Mouse (Mus musculus) adrenal gland, adult 18-20 months (tissue): Measurements from ENCODE around the gene Mrps2. TPM values are rescaled to one million over a fixed set of nuclear protein-coding genes. Genes with fewer than 3 reads are reported as not detected.
"Not testable (repeated sequence)": the region's sequence is repeated elsewhere in the genome, so short reads cannot be mapped to it uniquely, and the experiment has no call there.

Experiments
- DNase-seq, 2 experiments: peaks; one replicate each; pipeline ENCODE4 v3.0.0; 2021 to 2022; ENCODE audit warnings: low spot score in 2 of 2
- total RNA-seq, 2 experiments: library from RNA; stranded (reverse); gene quantifications; 1 replicate in 1 of 2; 2 replicates in 1 of 2; pipeline ENCODE4 v1.2.3; 2021

Gene Mrps2
- total RNA-seq, 2 experiments from 2014 or later, result 54.4 to 63.2 TPM

DNA sequence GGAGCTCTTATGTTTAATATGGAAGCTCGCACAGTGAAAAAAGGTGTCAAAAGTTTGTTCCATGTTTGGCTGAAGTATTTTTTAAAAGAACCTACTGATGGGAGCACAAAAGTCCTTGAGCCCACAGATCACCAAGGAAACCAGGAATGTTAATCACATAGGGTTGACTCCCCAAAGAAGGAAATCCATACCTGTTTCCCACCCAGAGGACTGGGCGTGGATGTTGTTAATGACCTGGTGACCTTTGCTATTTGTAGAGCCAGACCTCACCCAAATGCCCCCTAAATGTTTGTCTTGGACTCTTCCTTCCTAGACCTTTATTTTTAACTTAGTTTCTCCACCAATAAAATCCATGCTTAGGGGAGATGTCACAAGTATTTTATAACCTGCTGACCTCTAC is 2.7 kb downstream of the Mrps2 start:
- no peak for DNase-seq

GRCm38 (mm10) chr2:28472011-28472410 is 4.1 kb downstream of the Mrps2 start:
- not testable (repeated sequence) for DNase-seq

GRCm38 (mm10) chr2:28477993-28478392 is 10.1 kb downstream of the Mrps2 start:
- not testable (repeated sequence) for DNase-seq

- no peak for DNase-seq
Measured at GRCm38 (mm10) chr2:28479208-28480204, 11.6 kb downstream of the Mrps2 start.

DNA sequence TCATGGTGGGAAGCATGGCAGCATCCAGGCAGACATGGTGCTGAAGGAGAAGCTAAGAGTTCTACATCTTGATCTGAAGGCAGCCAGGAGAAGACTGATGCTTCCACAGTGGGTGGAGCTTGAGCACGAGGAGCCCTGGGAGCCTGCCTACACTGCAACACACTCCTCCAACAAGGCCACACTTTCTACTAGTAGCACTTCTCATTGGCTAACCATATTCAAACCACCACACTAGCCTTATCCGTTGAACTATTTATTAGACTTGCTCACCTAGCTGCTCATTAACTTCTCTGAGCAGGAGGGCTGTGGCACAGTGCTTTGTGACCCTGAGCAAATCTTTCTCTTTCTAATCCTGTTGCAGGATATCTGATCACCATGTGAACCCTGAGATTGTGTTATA is 16.0 kb downstream of the Mrps2 start:
- DNase-seq, result no peak

- no peak for DNase-seq
Measured at GRCm38 (mm10) chr2:28494521-28494920, 26.7 kb downstream of the Mrps2 start.

DNA sequence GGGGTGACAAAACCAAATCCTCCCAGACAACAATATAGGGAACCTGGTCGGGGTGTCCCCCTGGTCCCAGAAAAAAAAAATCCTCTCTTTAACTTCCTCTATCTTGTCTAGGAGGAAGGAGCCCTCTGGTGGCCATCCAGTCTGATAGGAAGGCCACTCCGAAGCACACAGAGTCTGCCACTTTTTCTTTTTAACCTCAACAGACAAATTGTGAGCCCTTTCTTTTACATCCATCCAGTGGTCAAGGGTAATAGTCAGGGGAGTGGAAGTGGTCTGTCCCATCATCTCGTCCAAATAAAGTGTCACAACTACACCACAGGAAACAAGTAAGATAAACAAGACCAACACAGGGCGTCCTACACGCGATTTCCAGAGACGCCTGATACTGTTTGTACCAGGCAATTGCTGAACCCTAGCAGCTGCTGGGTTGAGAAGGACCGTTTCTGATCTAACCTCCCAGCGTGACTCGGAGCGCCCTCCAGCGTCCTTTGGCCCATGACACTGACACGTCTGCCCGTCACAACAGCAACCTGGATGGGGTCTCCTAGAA is 27.4 kb downstream of the Mrps2 start:
- no peak for DNase-seq

- no peak for DNase-seq
Measured at GRCm38 (mm10) chr2:28495801-28496595, 28.1 kb downstream of the Mrps2 start.

GRCm38 (mm10) chr2:28496671-28497070 is 28.8 kb downstream of the Mrps2 start, which contains the start of gene Gbgt1:
Gene Gbgt1, plus strand, starts transcription at chr2:28496891.
- DNase-seq, result no peak

DNA sequence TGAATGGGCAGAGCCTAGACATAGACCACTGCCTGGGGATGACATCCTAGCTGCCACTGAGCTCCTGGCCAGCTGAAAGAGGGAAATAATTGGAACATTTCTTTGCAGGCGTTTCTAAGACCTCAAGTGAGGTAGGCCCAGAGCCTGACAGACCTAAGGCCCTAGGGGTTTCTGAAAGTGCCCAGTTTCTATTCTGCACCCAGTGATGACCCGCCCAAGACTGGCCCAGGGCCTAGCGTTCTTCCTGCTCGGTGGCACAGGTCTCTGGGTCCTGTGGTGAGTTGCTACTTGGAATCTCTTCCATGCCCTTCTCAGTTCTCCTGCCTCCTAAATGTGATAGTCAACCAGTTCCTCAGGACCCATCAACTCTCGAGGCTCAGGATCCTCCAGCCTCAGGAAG is 29.7 kb downstream of the Mrps2 start:
- no peak for DNase-seq

DNA sequence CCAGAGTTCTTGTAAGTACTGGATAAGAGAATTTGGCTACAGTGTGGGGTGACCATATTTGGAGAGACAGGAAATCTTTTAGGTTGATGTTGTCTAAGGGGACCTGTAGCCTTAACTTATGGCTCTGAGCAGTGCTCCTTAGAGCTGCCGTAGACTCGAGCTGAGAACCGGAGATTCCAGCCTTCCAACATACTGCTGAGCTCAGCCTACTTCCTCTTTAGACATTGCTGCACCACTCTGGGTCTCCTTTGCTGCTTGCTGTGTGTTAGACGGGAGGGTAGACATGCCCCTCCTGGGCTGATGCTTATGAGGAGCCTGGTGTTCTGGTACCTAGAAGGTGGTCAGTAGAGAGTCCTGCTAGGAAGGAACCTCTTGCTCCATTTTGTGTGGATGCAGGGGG is 30.6 kb downstream of the Mrps2 start:
- no peak for DNase-seq

GRCm38 (mm10) chr2:28502987-28503386 is 35.1 kb downstream of the Mrps2 start:
- DNase-seq, result no peak

- DNase-seq, result peak in 1 of 2 experiments; percentile 8
Measured at GRCm38 (mm10) chr2:28504676-28505075, 36.8 kb downstream of the Mrps2 start.

DNA sequence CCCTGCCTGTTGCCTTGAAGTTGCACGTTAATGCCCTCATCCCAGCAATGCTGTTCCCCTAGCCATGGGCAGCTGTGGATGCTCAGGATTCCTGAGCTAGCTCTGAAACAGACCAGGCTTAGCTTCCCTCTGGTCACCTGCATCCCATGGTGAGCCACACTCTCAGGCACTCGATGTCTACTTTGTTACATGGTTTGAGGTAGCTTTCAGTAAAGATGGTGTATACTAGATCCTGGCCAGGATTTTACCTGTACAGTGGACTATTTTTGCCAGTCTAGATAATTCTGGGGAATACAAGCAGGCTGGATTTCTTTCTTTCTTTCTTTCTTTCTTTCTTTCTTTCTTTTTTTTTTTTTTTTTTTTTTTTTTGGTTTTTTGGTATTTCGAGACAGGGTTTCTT is 37.9 kb downstream of the Mrps2 start, which contains the start of gene Gm10134:
Gm10134 (plus strand) TSS at position 301 of the 400 bp plus-strand sequence.
- peak in 1 of 2 experiments; percentile 10 for DNase-seq

DNA sequence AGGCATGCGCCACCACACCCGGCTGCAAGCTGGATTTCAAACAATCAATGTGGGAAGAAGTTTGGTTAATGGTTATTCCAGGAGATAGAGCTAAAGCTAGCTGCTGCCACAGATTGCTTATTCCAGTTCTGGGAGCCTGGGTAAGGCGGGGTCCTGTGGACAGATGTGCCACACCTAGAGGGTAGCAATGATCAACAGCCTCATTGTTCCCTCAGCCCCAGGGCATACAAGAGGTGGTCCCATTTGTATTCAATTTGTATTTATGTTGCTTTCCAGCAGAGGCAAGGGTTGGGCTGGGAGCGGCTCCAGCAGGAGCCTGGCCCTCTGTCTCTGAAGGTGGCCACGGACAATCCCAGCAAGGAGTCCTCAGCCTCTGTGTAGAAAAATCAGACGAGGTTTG is 38.4 kb downstream of the Mrps2 start:
- DNase-seq, result peak in 1 of 2 experiments; percentile 9

DNA sequence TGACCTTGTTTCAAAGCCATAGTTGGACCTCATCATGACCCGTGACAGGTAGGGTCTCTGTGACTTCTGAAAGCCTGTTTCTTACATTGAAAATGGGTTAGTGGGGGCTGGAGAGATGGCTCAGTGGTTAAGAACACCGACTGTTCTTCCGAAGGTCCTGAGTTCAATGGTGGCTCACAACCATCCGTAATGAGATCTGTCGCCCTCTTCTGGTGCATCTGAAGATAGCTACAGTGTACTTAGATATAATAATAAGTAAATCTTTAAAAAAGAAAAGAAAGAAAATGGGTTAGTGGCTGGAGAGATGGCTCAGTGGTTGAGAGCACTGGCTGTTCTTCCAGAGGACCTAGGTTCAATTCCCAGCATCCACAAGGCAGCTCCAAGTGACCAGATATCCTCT is 43.7 kb downstream of the Mrps2 start:
- peak in 1 of 2 experiments; percentile 12 for DNase-seq

DNA sequence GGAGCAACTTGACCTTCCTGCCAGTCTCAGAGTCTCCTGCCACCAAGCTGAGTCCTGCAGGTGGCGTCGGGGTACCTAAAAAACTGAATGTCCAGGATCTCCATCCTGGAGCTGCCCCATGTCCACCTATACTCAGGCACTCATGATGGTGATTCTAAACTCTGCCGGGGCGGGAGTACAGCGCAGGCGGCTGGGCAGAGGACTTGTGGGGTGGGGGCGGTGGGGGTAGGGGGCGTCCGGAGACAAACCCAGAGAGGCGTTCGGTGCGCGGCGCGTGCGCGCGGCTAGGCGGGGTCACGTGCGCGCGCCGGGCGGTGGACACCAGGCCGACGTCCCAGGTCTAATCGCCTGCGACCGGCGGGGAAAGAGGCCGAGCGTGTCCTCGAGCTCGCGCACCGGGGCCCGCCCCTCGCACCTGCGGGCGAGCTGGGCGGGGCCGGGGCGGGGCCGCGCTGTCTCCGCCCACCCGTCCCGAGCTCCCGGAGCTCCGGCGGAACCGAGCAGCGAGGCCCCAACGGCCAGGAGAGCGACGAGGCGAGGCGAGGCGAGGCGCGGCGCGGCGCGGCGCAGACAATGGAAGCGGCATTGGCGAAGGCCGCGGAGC is 45.0 kb downstream of the Mrps2 start, which contains the start of gene Ralgds:
Ralgds (plus strand) TSS at position 328 of the 604 bp plus-strand sequence.
- DNase-seq, result no peak

DNA sequence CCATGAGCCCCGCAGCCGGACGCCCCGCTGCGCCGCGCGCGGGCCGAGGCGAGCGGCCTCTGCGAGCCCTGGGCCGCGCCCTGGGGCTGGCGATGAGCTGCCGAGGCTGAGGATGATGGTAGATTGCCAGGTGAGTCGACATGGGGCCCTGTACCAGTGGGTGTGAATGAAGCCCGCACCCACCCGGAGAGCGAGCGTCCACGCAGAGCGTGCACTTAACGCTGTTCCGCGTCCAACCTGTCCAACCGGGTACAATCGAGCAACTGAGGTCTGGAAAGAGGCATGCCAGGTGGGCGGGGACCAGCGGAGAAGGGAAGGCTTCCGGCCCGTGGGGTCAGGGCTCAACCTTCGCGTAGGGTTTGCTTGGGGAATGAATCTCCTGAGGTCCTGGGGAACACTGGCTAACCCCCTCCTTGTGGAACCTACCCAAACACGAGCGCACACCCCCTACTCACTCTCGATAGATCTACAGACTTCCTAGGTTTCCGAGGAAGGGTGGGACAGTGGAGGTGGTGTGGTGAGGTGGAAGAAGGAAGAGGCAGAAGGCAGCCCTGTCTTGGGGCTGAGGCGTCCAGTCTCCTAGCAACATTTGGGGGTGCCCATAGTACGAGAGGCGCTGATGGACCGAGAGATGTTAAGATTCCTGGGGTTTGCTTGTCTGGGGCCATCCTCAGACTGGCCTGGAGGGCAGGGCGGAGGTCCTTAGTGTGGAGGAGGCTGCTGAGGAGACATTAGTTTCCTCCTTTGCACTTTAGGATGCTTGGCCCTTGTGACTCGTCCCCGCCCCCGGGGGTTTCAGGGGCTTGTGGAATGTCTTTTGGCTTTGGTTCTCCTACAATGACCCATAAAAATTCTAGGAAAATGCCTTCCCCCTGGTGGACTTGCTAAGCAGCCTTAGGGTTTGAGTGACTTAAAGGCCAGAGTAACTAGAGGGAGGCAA is 45.8 kb downstream of the Mrps2 start:
- peak in 1 of 2 experiments; percentile 50 for DNase-seq

DNA sequence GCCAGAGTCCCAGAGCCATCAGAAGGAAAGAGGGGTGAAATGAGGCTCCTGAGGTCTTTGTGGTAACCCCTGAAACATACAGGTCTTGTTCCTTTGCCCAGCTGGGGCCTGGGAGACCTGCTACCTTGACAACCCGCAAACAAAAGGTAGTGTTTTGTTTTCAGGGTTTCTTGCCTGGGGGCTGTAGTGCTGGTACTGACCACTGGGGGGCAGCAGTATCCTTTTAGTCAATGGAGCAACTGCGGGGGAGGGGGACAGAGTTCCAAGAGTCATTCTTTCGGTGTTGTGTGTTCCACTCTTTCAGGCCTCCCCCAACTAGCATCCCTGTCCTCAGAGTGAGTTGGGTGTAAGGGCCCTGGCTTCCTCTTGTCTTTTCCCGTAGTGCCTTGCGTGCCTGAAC is 46.6 kb downstream of the Mrps2 start:
- DNase-seq, result peak; percentile 82 to 84
